Mouse (Mus musculus) bone marrow macrophage, adult 2 months (primary cell): ENCODE measurements at regions not wholly inside any gene's neighbourhood (a gene's known extent, or its start where the extent isn't known, plus 50 kb on each side); places are given as distances from the start of the nearest gene placed in this dataset.

ENCODE experiments used
- H3K27ac ChIP-seq: 2 replicates; pipeline ENCODE4 v1.5.1; 2012; ENCODE audit warnings: low read depth, low read length; ENCODE audit not compliant: insufficient read depth
- H3K4me1 ChIP-seq: 2 replicates; pipeline ENCODE4 v1.6.1; 2012; ENCODE audit warnings: low read length; ENCODE audit not compliant: control insufficient read depth, insufficient read depth
- H3K4me3 ChIP-seq: 2 replicates; pipeline ENCODE4 v1.5.1; 2012; ENCODE audit warnings: mild to moderate bottlenecking, low read length, moderate library complexity; ENCODE audit not compliant: insufficient read depth
- CTCF ChIP-seq: IDR thresholded peaks from 2 replicates; pipeline ENCODE4 v1.5.1; 2012; ENCODE audit warnings: low read depth, mild to moderate bottlenecking, low read length, moderate library complexity
- POLR2A ChIP-seq: IDR thresholded peaks from 2 replicates; pipeline ENCODE4 v1.6.1; 2012; ENCODE audit warnings: mild to moderate bottlenecking, low read depth, low read length, borderline replicate concordance

DNA sequence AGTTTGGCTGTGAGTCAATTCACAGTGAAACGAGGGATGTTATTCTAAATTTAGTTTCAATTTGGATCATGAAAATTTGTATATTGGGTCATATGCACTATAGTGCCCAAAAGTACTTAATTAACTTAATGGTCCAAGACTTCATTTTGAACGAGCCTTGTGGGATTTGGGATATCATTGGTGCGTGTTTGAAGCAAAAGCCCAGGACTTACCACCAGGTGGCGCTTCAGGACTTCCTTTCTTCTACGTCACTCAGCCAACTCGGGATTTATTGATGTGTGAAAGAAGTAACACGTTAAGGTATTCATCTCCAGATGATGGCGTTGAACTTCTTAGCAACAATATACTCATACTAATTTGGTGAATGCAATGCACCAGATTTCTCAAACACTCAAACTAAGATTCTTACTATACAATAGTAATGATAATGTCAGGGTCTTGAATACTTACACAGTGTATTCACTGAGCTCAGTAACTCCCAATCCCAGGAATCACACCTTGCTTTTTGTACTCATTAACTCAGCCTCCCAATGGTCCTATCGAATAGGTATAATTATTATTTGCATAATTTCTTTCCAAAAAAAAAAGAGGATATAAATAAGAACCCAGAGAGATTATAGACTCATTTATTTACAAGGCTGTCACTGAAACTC lies 464.0 kb upstream of the Cntn6 start:
- TF ChIP-seq POLR2A (no peak), CTCF (no peak)
- Histone ChIP-seq H3K4me1 (no peaks in the 10 kb centered on the region), H3K4me3 (no peak overlapping the region), H3K27ac (no peak overlapping the region)

DNA sequence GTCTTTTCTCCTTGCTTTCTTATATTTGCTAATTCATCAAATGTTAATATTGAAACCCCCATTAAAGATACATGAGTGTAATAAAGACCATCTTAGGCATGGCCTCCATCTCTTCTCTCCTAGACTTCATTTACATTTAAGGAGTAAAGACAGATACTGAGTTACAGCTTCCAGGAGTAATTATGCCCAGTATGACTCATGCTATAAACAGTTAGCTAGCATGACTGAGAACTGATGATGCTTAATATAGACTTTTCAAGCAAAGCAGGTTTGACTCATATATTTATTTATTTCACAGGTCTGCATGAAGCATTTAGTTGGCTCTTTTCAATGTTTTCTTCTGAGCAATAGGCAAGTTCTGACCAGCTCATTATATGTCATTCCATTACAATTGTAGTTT lies 453.7 kb upstream of the Cntn6 start:
- no peak for TF ChIP-seq POLR2A
- no peak for TF ChIP-seq CTCF
- Histone ChIP-seq H3K4me1 (no peaks in the 10 kb centered on the region), H3K4me3 (no peak overlapping the region), H3K27ac (no peak overlapping the region)

DNA sequence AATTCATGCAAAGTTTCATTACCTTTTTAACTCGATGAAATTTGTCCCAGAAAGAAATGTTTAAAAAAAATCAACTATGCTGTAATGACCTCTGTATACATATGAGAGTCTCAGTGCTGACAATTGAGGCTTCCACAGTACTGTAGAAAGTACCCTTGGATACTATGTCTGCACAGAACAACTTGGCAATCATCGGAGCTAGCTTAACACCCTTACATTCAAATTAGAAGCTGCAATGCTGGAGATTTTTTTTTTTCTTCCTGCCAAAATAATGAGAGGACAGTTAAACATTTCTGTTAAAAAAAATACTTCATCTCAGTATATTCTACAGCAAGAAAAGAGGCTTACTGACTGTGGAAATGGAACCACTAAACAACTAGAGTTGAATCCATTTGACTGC lies 452.1 kb upstream of the Cntn6 start:
- no peaks in the 10 kb centered on the region for H3K4me1 ChIP-seq
- H3K4me3 ChIP-seq, result no peak overlapping the region
- H3K27ac ChIP-seq, result no peak overlapping the region
- TF ChIP-seq POLR2A, result no peak
- TF ChIP-seq CTCF, result no peak

DNA sequence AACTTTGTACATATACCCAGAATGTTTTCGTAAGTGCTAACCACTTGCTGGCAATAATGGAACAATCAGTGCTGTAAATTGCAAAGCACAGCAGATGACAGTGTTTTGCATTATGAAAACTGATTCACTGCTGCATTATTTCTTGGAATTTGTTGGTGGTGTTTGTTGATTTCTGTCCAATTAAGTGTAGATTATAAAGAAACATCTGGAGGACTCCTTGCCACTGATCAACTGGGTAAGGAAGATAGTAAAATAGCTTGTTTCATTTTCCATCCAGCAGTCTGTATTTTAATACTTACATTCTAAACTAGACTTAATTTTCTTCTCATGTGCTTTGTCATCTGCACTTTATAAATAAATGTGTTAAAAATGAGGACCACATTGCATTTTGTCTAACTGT lies 436.6 kb upstream of the Cntn6 start:
- TF ChIP-seq POLR2A, result no peak
- no peak for TF ChIP-seq CTCF
- Histone ChIP-seq H3K4me3 (no peak overlapping the region), H3K4me1 (no peaks in the 10 kb centered on the region), H3K27ac (no peak overlapping the region)

DNA sequence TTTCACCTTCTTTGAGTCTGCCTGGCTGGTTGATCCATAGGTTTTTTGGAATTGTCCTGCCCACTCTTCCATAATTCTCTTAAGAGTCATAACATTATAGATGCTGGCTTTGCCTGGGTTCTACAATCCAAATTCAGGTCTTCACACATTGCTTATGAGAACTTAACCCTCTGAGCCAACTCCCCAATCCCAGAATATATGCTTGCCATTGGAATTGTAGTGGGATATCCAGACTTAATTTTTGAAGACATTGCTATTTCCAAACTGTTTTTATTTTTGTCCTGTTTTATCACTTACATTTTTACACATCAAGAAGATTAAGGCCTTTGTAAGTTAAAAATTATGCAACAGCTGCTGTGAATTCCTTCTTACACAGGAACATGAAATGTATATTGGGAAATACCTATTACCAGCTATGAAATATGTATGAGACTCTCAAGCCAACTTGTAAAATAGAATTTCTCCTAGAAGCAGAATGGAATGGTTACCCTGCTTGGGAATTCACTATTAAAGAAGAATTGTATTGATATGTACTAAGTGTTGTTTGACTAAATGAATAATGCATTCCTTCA lies 430.8 kb upstream of the Cntn6 start:
- H3K4me3 ChIP-seq, result no peak overlapping the region
- TF ChIP-seq POLR2A (no peak), CTCF (no peak)

DNA sequence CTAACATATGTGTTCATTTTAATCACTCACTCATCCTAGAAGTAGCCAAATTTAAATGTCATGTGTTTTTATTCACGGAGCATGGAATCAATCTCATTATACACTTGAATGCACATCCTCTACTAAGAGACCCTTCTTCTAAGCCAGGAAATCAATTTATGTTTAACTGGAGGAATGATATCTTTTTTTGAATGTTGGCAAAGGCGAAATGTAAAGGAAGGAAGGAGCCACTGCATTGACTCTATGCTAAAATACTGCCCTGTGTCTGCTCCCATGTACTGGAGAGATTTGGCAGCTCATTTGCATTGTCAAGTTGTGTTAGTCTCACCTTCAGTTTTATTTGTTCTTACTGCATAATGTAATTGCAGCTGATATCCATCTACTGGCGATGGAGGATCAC lies 412.0 kb upstream of the Cntn6 start:
- H3K27ac ChIP-seq, result no peak overlapping the region
- no peaks in the 10 kb centered on the region for H3K4me1 ChIP-seq
- TF ChIP-seq CTCF (no peak), POLR2A (no peak)
- no peak overlapping the region for H3K4me3 ChIP-seq

More for the DNA sequence above, 430.8 kb upstream of the Cntn6 start:
- Histone ChIP-seq H3K27ac (no peak overlapping the region), H3K4me1 (no peaks in the 10 kb centered on the region)

DNA sequence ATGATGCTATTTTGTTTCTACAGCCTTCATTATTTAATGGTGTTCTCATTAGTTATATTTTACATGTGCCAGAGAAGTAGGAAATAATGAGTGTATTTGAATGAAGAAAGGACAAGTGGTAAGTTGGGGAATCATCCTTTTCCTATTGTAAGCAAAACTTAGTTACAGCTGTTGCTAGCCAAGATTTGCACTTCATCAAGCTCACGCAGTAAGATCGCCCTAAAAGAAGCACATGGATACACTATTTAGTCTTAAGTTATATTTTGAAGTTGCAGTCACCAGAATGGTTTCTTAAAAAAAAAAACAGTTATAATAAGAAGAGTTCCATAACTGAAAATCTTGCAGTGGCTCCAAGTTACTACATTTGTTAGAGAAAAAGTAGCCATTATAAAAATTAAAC lies 410.3 kb upstream of the Cntn6 start:
- no peak overlapping the region for H3K27ac ChIP-seq
- no peak overlapping the region for H3K4me3 ChIP-seq
- no peaks in the 10 kb centered on the region for H3K4me1 ChIP-seq
- TF ChIP-seq POLR2A (no peak), CTCF (no peak)

DNA sequence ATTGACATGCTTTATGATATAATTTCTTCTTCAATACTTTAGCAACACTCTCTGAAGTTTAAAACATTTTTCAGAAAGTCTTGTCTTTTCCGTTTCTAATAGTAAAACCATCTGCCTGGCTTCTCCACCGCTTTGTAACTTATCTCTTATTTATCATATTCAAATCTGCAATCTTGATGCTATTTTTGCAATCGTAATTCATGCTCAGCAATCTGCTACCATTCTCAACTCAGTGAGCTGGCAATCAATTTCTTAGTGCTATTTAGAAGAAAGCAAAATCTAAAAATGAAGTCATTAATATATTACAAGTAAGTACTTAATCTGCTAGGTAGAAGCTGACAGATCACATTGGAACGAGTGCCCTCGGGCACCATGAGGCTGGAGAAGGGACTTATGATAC lies 384.2 kb upstream of the Cntn6 start:
- H3K27ac ChIP-seq, result no peak overlapping the region
- no peak overlapping the region for H3K4me3 ChIP-seq
- TF ChIP-seq CTCF (no peak), POLR2A (no peak)
- H3K4me1 ChIP-seq, result no peaks in the 10 kb centered on the region
